Mouse (Mus musculus) v-Abl transformed pro-B cells (cell line): ENCODE measurements at regions not wholly inside any gene's neighbourhood (a gene's known extent, or its start where the extent isn't known, plus 50 kb on each side); places are given as distances from the start of the nearest gene placed in this dataset.
"Not testable (repeated sequence)": the region's sequence is repeated elsewhere in the genome, so short reads cannot be mapped to it uniquely, and the experiment has no call there.

Experiments
- in situ Hi-C, 2 experiments: fragments of 400-800 bp; cut with MboI; formaldehyde crosslinking; loops; one replicate each; pipeline ENCODE4 v1.15.1; 2025; ENCODE audit not compliant: unreplicated experiment in 2 of 2

GRCm38 (mm10) chr4:8084954-8085639, 153.7 kb downstream of the Car8 start:
- in situ Hi-C loops, result no loop called here

GRCm38 (mm10) chr4:8079349-8079748, 159.5 kb downstream of the Car8 start:
- in situ Hi-C loops, result no loop called here

- in situ Hi-C loops, result no loop called here
Measured at GRCm38 (mm10) chr4:8072989-8073573, 165.8 kb downstream of the Car8 start.

- in situ Hi-C loops, result not testable (repeated sequence)
Measured at GRCm38 (mm10) chr4:8070693-8071092, 168.1 kb downstream of the Car8 start.

- in situ Hi-C loops, result no loop called here
Measured at GRCm38 (mm10) chr4:8068086-8068485, 170.8 kb downstream of the Car8 start.

- in situ Hi-C loops, result no loop called here
Measured at GRCm38 (mm10) chr4:8041776-8042175, 197.1 kb downstream of the Car8 start.

- in situ Hi-C loops, result no loop called here
Measured at GRCm38 (mm10) chr4:8037863-8038262, 201.0 kb downstream of the Car8 start.

- in situ Hi-C loops, result not testable (repeated sequence)
Measured at GRCm38 (mm10) chr4:8033402-8033801, 205.4 kb downstream of the Car8 start.

GRCm38 (mm10) chr4:8005155-8005554, 233.7 kb downstream of the Car8 start:
- in situ Hi-C loops, result loop anchor here in 1 of 2 experiments (5.0 kb wide), 1 partner anchor 1443 kb away; no protein-coding TSS in a partner anchor

- in situ Hi-C loops, result loop anchor here in 1 of 2 experiments (10.0 kb wide), 1 partner anchor 367 kb away; no protein-coding TSS in a partner anchor
Measured at GRCm38 (mm10) chr4:7997575-7997953, 241.3 kb downstream of the Car8 start.

GRCm38 (mm10) chr4:7996923-7997574, 241.8 kb downstream of the Car8 start:
- in situ Hi-C loops, result loop anchor here in 1 of 2 experiments (10.0 kb wide), 1 partner anchor 368 kb away; no protein-coding TSS in a partner anchor

GRCm38 (mm10) chr4:7992944-7993343, 245.9 kb downstream of the Car8 start:
- in situ Hi-C loops, result loop anchor here in 1 of 2 experiments (10.0 kb wide), 1 partner anchor 372 kb away; no protein-coding TSS in a partner anchor

GRCm38 (mm10) chr4:7987781-7988180, 251.1 kb downstream of the Car8 start:
- in situ Hi-C loops, result loop anchor here in 1 of 2 experiments (10.0 kb wide), 1 partner anchor 377 kb away; no protein-coding TSS in a partner anchor

- in situ Hi-C loops, result loop anchor here in 1 of 2 experiments (10.0 kb wide), 1 partner anchor 377 kb away; no protein-coding TSS in a partner anchor
Measured at GRCm38 (mm10) chr4:7987346-7987745, 251.5 kb downstream of the Car8 start.

GRCm38 (mm10) chr4:7984814-7985213, 254.0 kb downstream of the Car8 start:
- in situ Hi-C loops, result loop anchor here in 1 of 2 experiments (10.0 kb wide), 1 partner anchor 380 kb away; no protein-coding TSS in a partner anchor

- in situ Hi-C loops, result loop anchor here in 1 of 2 experiments (10.0 kb wide), 1 partner anchor 385 kb away; no protein-coding TSS in a partner anchor
Measured at GRCm38 (mm10) chr4:7979772-7980351, 259.0 kb downstream of the Car8 start.

- in situ Hi-C loops, result no loop called here
Measured at GRCm38 (mm10) chr4:7977661-7978444, 261.0 kb downstream of the Car8 start.

- in situ Hi-C loops, result no loop called here
Measured at GRCm38 (mm10) chr4:7970272-7970671, 268.6 kb downstream of the Car8 start.

- in situ Hi-C loops, result no loop called here
Measured at GRCm38 (mm10) chr4:7965663-7966062, 273.2 kb downstream of the Car8 start.
